Mouse (Mus musculus) testis, adult 2 months (tissue): ENCODE data around the gene Gck. TPM values are rescaled to one million over a fixed set of nuclear protein-coding genes. Genes with fewer than 3 reads are reported as not detected.
"Not testable (repeated sequence)": the region's sequence is repeated elsewhere in the genome, so short reads cannot be mapped to it uniquely, and the experiment has no call there.

Source experiments
- H3K27ac ChIP-seq: fragments of 200-500 bp; 2 replicates; pipeline ENCODE4 v1.5.1; 2012; ENCODE audit warnings: low read depth, low read length; ENCODE audit not compliant: control insufficient read depth, insufficient read depth
- H3K27me3 ChIP-seq: fragments of 200-500 bp; 2 replicates; pipeline ENCODE4 v1.6.1; 2012; ENCODE audit warnings: mild to moderate bottlenecking, low read length, moderate library complexity; ENCODE audit not compliant: control insufficient read depth, insufficient read depth
- H3K36me3 ChIP-seq: fragments of 200-500 bp; 2 replicates; pipeline ENCODE4 v1.6.1; 2012; ENCODE audit warnings: mild to moderate bottlenecking, low read length; ENCODE audit not compliant: control insufficient read depth, insufficient read depth
- H3K4me1 ChIP-seq: fragments of 200-500 bp; 2 replicates; pipeline ENCODE4 v1.6.1; 2012; ENCODE audit warnings: low read length; ENCODE audit not compliant: control insufficient read depth, insufficient read depth
- H3K4me3 ChIP-seq: fragments of 200-500 bp; 2 replicates; pipeline ENCODE4 v1.5.1; 2012; ENCODE audit warnings: low read depth, mild to moderate bottlenecking, low read length, moderate library complexity, mixed read lengths; ENCODE audit not compliant: control insufficient read depth
- CTCF ChIP-seq: fragments of 200-500 bp; IDR thresholded peaks from 2 replicates; pipeline ENCODE4 v1.5.1; 2012; ENCODE audit warnings: low read depth, mild to moderate bottlenecking, inconsistent platforms, low read length, moderate library complexity; ENCODE audit not compliant: control insufficient read depth, insufficient read depth, insufficient replicate concordance
- POLR2A ChIP-seq: fragments of 200-500 bp; IDR thresholded peaks from 2 replicates; pipeline ENCODE4 v1.6.1; 2012; ENCODE audit warnings: low read depth, mild to moderate bottlenecking, inconsistent platforms, low read length, moderate library complexity; ENCODE audit not compliant: control insufficient read depth
- polyA plus RNA-seq: library from polyadenylated mRNA; depleted of rRNA; stranded (reverse); fragments of >200 nt; gene quantifications from 2 replicates; pipeline ENCODE4 v1.2.3, GENCODE M21; 2012

Gck gene
- polyA plus RNA-seq, 1 experiment, result 6.6 TPM

DNA sequence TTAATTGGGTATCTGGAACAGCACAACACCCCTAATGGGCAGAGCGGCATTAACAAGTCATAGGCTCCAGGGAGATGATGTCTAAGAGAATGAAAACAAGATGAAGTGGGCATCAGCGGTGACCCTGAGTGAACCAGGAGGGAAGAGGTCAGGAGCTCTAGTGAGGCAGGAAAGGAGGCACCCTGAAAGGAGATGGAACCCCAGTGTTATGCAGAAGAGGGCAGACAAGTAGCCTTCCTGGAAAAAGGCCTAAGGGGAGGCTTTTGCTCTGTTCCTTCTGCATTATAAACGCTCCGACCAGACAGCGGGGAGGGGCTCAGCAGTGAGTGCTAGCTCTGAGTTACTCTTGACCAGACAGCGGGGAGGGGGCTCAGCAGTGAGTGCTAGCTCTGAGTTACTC lies 6.9 kb downstream of the Gck start:
- no peak for TF ChIP-seq CTCF
- TF ChIP-seq POLR2A, result no peak
- no peaks in the 10 kb centered on the region for H3K27me3 ChIP-seq
- no peaks in the 10 kb centered on the region for H3K4me1 ChIP-seq
- no peak overlapping the region for H3K27ac ChIP-seq
- no peak overlapping the region for H3K4me3 ChIP-seq
- H3K36me3 ChIP-seq, result no peaks in the 10 kb centered on the region

DNA sequence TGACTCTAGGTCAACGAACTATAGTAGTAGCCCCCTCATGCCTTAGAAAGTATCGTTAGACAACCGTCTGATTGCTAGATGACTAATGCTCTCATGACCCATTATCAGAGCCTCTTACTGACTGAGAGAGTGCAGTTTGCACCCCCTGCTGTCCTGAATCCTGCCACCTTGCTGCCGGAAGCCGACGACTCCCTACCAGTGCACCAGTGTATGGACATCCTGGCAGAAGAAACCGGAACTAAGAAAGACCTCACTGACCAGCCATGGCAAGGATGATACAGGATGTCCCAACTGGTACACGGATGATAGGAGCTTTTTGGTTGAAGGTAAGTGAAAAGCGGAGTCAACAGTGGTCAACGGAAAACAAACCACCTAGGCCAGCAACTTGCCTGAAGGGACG lies 15.3 kb downstream of the Gck start:
- not testable (repeated sequence) for H3K27ac ChIP-seq, H3K36me3 ChIP-seq, H3K4me1 ChIP-seq, H3K27me3 ChIP-seq, H3K4me3 ChIP-seq

DNA sequence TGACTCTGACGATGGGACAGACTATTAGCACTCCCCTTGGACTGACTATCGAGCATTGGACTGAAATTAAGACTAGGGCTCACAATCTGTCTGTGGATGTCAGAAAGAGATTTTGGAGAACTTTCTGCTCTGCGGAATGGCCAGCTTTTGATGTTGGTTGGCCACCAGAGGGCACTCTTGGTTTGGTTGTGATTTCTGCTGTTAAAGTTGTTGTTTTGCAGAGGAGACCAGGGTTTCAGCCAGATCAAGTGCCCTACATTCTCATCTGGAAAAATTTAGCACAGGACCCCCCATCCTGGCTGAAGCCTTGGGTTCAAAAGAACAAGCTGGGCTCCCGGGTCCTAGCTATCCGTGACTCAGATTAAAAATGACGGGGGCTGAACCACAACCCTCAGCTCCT lies 17.9 kb downstream of the Gck start:
- not testable (repeated sequence) for H3K27me3 ChIP-seq

GRCm38 (mm10) chr11:5930578-5930977 lies 19.3 kb downstream of the Gck start:
- Histone ChIP-seq H3K4me1 (no peaks in the 10 kb centered on the region), H3K27ac (no peak overlapping the region), H3K36me3 (no peaks in the 10 kb centered on the region), H3K4me3 (no peak overlapping the region), H3K27me3 (no peaks in the 10 kb centered on the region)
- no peak for TF ChIP-seq POLR2A
- no peak for TF ChIP-seq CTCF

More for the DNA sequence above, 17.9 kb downstream of the Gck start:
- H3K27ac ChIP-seq, result peak overlapping the region; percentile 25; the same call in 1 of the 2 replicates
- H3K36me3 ChIP-seq, H3K4me3 ChIP-seq, H3K4me1 ChIP-seq: not testable (repeated sequence)

GRCm38 (mm10) chr11:5926696-5927220 lies 23.1 kb downstream of the Gck start:
- Histone ChIP-seq H3K4me1 (no peaks in the 10 kb centered on the region), H3K36me3 (no peaks in the 10 kb centered on the region), H3K4me3 (no peak overlapping the region), H3K27ac (no peak overlapping the region), H3K27me3 (no peaks in the 10 kb centered on the region)
- no peak for TF ChIP-seq CTCF
- TF ChIP-seq POLR2A, result no peak

DNA sequence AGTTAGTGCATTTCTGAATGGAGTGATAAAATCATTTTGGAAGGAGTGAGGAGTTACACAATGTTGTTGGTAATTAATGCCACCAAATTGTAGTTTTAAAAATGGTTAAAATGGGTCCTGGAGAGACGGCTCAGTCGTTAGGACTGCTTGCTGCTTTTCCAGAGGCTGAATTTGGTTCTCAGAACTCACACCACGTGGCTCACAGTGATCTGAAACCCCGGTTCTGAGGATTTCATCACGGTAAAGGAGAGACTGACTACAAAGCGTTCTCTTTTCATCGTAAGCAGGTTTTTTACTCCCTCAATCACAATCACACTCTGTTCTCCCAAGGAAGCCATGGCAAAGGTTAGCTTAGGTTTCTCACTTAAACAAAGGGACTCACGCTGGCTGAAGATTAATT lies 25.2 kb downstream of the Gck start:
- no peaks in the 10 kb centered on the region for H3K36me3 ChIP-seq
- peaks cover 4% of the 10 kb centered on the region for H3K4me1 ChIP-seq
- TF ChIP-seq CTCF (no peak), POLR2A (no peak)
- no peak overlapping the region for H3K4me3 ChIP-seq
- H3K27me3 ChIP-seq, result no peaks in the 10 kb centered on the region
- H3K27ac ChIP-seq, result no peak overlapping the region

GRCm38 (mm10) chr11:5920323-5920960 lies 29.4 kb downstream of the Gck start:
- H3K27me3 ChIP-seq, result no peaks in the 10 kb centered on the region
- no peak overlapping the region for H3K27ac ChIP-seq
- H3K4me3 ChIP-seq, result no peak overlapping the region
- TF ChIP-seq CTCF (no peak), POLR2A (no peak)
- H3K4me1 ChIP-seq, result peaks cover 4% of the 10 kb centered on the region
- H3K36me3 ChIP-seq, result no peaks in the 10 kb centered on the region

GRCm38 (mm10) chr11:5919606-5920005 lies 30.3 kb downstream of the Gck start:
- no peaks in the 10 kb centered on the region for H3K36me3 ChIP-seq
- H3K27ac ChIP-seq, result no peak overlapping the region
- H3K4me3 ChIP-seq, result no peak overlapping the region
- peaks cover 4% of the 10 kb centered on the region for H3K4me1 ChIP-seq
- H3K27me3 ChIP-seq, result no peaks in the 10 kb centered on the region
- TF ChIP-seq CTCF (no peak), POLR2A (no peak)
